8 mouse cellular contexts compared by ENCODE assay signal in genomic region chr17:43460245-43461181, GRCm38 (mm10). TPM values are rescaled to one million over a fixed set of nuclear protein-coding genes. Genes with fewer than 3 reads are reported as not detected.
DNase-seq lines count a peak whose midpoint lies in the region; ATAC-seq lines count a peak whose summit lies in the region.

No protein-coding gene starts in this region.

- DNase-seq in NIH3T3 (ENCODE audit: low read depth), result peak; percentile 80
- peak; percentile 19 for DNase-seq in cerebellum, adult 9-11 months
- DNase-seq in frontal cortex, postnatal 14 days (ENCODE audit: low spot score in 2 of 2), result peak; percentile 29 to 59
- peak; percentile 46 to 78 for DNase-seq in layer of hippocampus, postnatal 25 days (ENCODE audit: extremely low spot score in 1 of 2, low spot score in 1 of 2)
- peak; percentile 83 for DNase-seq in lung, postnatal 14 days
- peak; percentile 95 for DNase-seq in retina, postnatal 1 day
- peak; percentile 21 for DNase-seq in urinary bladder, postnatal 10 days (ENCODE audit: low spot score)

- WGBS in hindbrain, embryonic 12.5 days, result 35% methylated on average over 19 of the region's 19 CpGs

- H3K4me1 ChIP-seq in hindbrain, embryonic 12.5 days, result peaks cover 9% of the 10 kb centered on the region

- H3K4me3 ChIP-seq in hindbrain, embryonic 12.5 days, result no peak overlapping the region

- no peak overlapping the region; the same call in 1 of the 2 replicates for H3K9ac ChIP-seq in hindbrain, embryonic 12.5 days

- no peaks in the 10 kb centered on the region for H3K36me3 ChIP-seq in hindbrain, embryonic 12.5 days

- H3K27ac ChIP-seq in hindbrain, embryonic 12.5 days, result peak overlapping the region; percentile 19; the same call in 1 of the 2 replicates

- H3K27me3 ChIP-seq in hindbrain, embryonic 12.5 days, result no peaks in the 10 kb centered on the region

- no peaks in the 10 kb centered on the region for H3K9me3 ChIP-seq in hindbrain, embryonic 12.5 days (replicated peaks)

- ATAC-seq in hindbrain, embryonic 12.5 days (ENCODE audit: low FRiP score), result peak; percentile 94

- H3K4me2 ChIP-seq in hindbrain, embryonic 12.5 days (replicated peaks), result peak overlapping the region; percentile 12

RNA-seq across cellular contexts. Expression of gene Mep1a, which starts 42.1 kb away (rescaled TPM):
- polyA plus RNA-seq in hindbrain, embryonic 12.5 days (2016; fragmentation: Nextera tagmentation; extraction: Ambion mirVana), result not detected in 2 replicates
- not detected for total RNA-seq in layer of hippocampus, postnatal 25 days (2021)

Comparison
In these comparisons a context has a peak if more than half of its experiments do, and no peak if none do; other contexts are left out.
1. DNase-seq: peak in every context shown above with its lines; median percentile 95 in retina, postnatal 1 day; 83 in lung, postnatal 14 days; 80 in NIH3T3; 62 in layer of hippocampus, postnatal 25 days; 44 in frontal cortex, postnatal 14 days; 21 in urinary bladder, postnatal 10 days; 19 in cerebellum, adult 9-11 months.